Mouse (Mus musculus) bone marrow, adult 2 months (tissue): ENCODE measurements at regions not wholly inside any gene's neighbourhood (a gene's known extent, or its start where the extent isn't known, plus 50 kb on each side); places are given as distances from the start of the nearest gene placed in this dataset.
A peak's percentile ranks its signal among the peaks of the same experiment; 100 is the strongest.

Experiments used
- H3K27ac ChIP-seq: fragments of 200-500 bp; 2 replicates; pipeline ENCODE4 v1.5.1; 2012; ENCODE audit warnings: low read depth, mild to moderate bottlenecking, control low read depth, inconsistent platforms, low read length; ENCODE audit not compliant: control insufficient read depth, poor library complexity, insufficient read depth
- H3K4me1 ChIP-seq: fragments of 200-500 bp; 2 replicates; pipeline ENCODE4 v1.6.1; 2011; ENCODE audit warnings: low read length; ENCODE audit not compliant: control insufficient read depth, insufficient read depth
- H3K4me3 ChIP-seq: fragments of 200-500 bp; replicated peaks from 2 replicates; pipeline ENCODE3; 2011; ENCODE audit warnings: mild to moderate bottlenecking, low read depth, low read length, control low read depth; ENCODE audit not compliant: control insufficient read depth
- CTCF ChIP-seq: fragments of 200-500 bp; IDR thresholded peaks from 2 replicates; pipeline ENCODE4 v1.5.1; 2011; ENCODE audit warnings: low read length, control low read depth; ENCODE audit not compliant: control insufficient read depth, insufficient read depth
- POLR2A ChIP-seq: fragments of 200-500 bp; IDR thresholded peaks from 2 replicates; pipeline ENCODE4 v1.6.1; 2011; ENCODE audit warnings: low read depth, mild to moderate bottlenecking, control low read depth, low read length, borderline replicate concordance; ENCODE audit not compliant: control insufficient read depth
- WGBS: fragments of 180-500 bp; shearing (Covaris S2); methylation state at CpG from one replicate; pipeline ENCODE4 v1.1.7; 2018; 5-methylcytosine and 5-hydroxymethylcytosine counted together

GRCm38 (mm10) chr3:41220746-41221145 is 137.9 kb upstream of the Pgrmc2 start:
- Histone ChIP-seq H3K4me3 (no peak overlapping the region), H3K4me1 (no peaks in the 10 kb centered on the region; the same call in 1 of the 2 replicates)
- no peak for TF ChIP-seq POLR2A
- TF ChIP-seq CTCF: no peak

GRCm38 (mm10) chr3:41217770-41218169 is 134.9 kb upstream of the Pgrmc2 start:
- TF ChIP-seq CTCF: no peak
- TF ChIP-seq POLR2A: no peak
- Histone ChIP-seq H3K4me1 (no peaks in the 10 kb centered on the region; the same call in 1 of the 2 replicates), H3K4me3 (no peak overlapping the region), H3K27ac (no peak overlapping the region)
- WGBS: 83% methylated on average over 3 of the region's 3 CpGs

More at GRCm38 (mm10) chr3:41220746-41221145, 137.9 kb upstream of the Pgrmc2 start:
- no peak overlapping the region for H3K27ac ChIP-seq

GRCm38 (mm10) chr3:41213533-41213932 is 130.7 kb upstream of the Pgrmc2 start:
- 82% methylated on average over 2 of the region's 2 CpGs for WGBS
- Histone ChIP-seq H3K4me1 (no peaks in the 10 kb centered on the region), H3K27ac (no peak overlapping the region), H3K4me3 (no peak overlapping the region)
- TF ChIP-seq POLR2A: no peak
- TF ChIP-seq CTCF: no peak

- Histone ChIP-seq H3K4me3 (no peak overlapping the region), H3K27ac (no peak overlapping the region), H3K4me1 (no peaks in the 10 kb centered on the region)
- 70% methylated on average over 7 of the region's 7 CpGs for WGBS
- TF ChIP-seq POLR2A: no peak
- no peak for TF ChIP-seq CTCF
Measured at GRCm38 (mm10) chr3:41210333-41210732, 127.5 kb upstream of the Pgrmc2 start.

GRCm38 (mm10) chr3:41202895-41203294 is 120.0 kb upstream of the Pgrmc2 start:
- H3K4me1 ChIP-seq: no peaks in the 10 kb centered on the region
- H3K4me3 ChIP-seq: no peak overlapping the region
- 79% methylated on average over 13 of the region's 13 CpGs for WGBS
- no peak for TF ChIP-seq CTCF
- no peak for TF ChIP-seq POLR2A
- H3K27ac ChIP-seq: no peak overlapping the region

GRCm38 (mm10) chr3:41201782-41202181 is 118.9 kb upstream of the Pgrmc2 start:
- Histone ChIP-seq H3K4me1 (no peaks in the 10 kb centered on the region), H3K27ac (no peak overlapping the region), H3K4me3 (no peak overlapping the region)
- 31% methylated on average over 4 of the region's 4 CpGs for WGBS
- TF ChIP-seq POLR2A: no peak
- TF ChIP-seq CTCF: peak; percentile 54; the same call in 1 of the 2 replicates

GRCm38 (mm10) chr3:41200026-41200425 is 117.2 kb upstream of the Pgrmc2 start:
- Histone ChIP-seq H3K4me1 (no peaks in the 10 kb centered on the region), H3K4me3 (no peak overlapping the region), H3K27ac (no peak overlapping the region)
- TF ChIP-seq POLR2A (no peak), CTCF (no peak)
- 73% methylated on average over 5 of the region's 5 CpGs for WGBS

GRCm38 (mm10) chr3:41198216-41198976 is 115.5 kb upstream of the Pgrmc2 start:
- no peak for TF ChIP-seq CTCF
- no peak for TF ChIP-seq POLR2A
- Histone ChIP-seq H3K27ac (no peak overlapping the region), H3K4me3 (no peak overlapping the region), H3K4me1 (no peaks in the 10 kb centered on the region)
- WGBS: 82% methylated on average over 15 of the region's 15 CpGs

- Histone ChIP-seq H3K27ac (no peak overlapping the region), H3K4me1 (no peaks in the 10 kb centered on the region), H3K4me3 (no peak overlapping the region)
- 73% methylated on average over 7 of the region's 7 CpGs for WGBS
- TF ChIP-seq POLR2A (no peak), CTCF (no peak)
Measured at GRCm38 (mm10) chr3:41195113-41195975, 112.5 kb upstream of the Pgrmc2 start.
